Mouse (Mus musculus) spleen, adult 2 months (tissue): ENCODE data around the gene R3hdml. TPM values are rescaled to one million over a fixed set of nuclear protein-coding genes. Genes with fewer than 3 reads are reported as not detected.

Experiments used
- DNase-seq, 2 experiments: peaks; one replicate each; pipeline versions ENCODE4 v3.0.0 to v3.0.0-alpha.2; 2012 to 2021; ENCODE audit warnings: low spot score in 2 of 2, low read depth in 1 of 2
- H3K27ac ChIP-seq: fragments of 200-500 bp; 2 replicates; pipeline ENCODE4 v1.5.1; 2012; ENCODE audit warnings: low read length, inconsistent platforms; ENCODE audit not compliant: insufficient read depth
- H3K27me3 ChIP-seq: fragments of 200-500 bp; 2 replicates; pipeline ENCODE4 v1.6.1; 2012; ENCODE audit warnings: mild to moderate bottlenecking, moderate library complexity, low read length, inconsistent platforms; ENCODE audit not compliant: control insufficient read depth, insufficient read depth
- H3K36me3 ChIP-seq: fragments of 200-500 bp; 2 replicates; pipeline ENCODE4 v1.6.1; 2012; ENCODE audit warnings: mild to moderate bottlenecking, low read length, inconsistent platforms; ENCODE audit not compliant: control insufficient read depth, insufficient read depth
- H3K4me1 ChIP-seq: fragments of 200-500 bp; 2 replicates; pipeline ENCODE4 v1.6.1; 2011; ENCODE audit warnings: inconsistent platforms; ENCODE audit not compliant: control insufficient read depth, insufficient read depth, insufficient read length
- H3K4me3 ChIP-seq: fragments of 200-500 bp; 2 replicates; pipeline ENCODE4 v1.5.1; 2011; ENCODE audit warnings: mild to moderate bottlenecking, inconsistent platforms; ENCODE audit not compliant: insufficient read depth, insufficient read length; ENCODE audit errors: extremely low read depth
- CTCF ChIP-seq: fragments of 200-500 bp; IDR thresholded peaks from 2 replicates; pipeline ENCODE4 v1.5.1; 2011; ENCODE audit warnings: mild to moderate bottlenecking, inconsistent platforms; ENCODE audit not compliant: insufficient read depth, insufficient read length, insufficient replicate concordance; ENCODE audit errors: extremely low read depth
- POLR2A ChIP-seq: fragments of 200-500 bp; IDR thresholded peaks from 2 replicates; pipeline ENCODE4 v1.6.1; 2011; ENCODE audit warnings: low read depth, low read length, inconsistent platforms
- WGBS: fragments of 180-500 bp; shearing (Covaris S2); methylation state at CpG from one replicate; pipeline ENCODE4 v1.1.7; 2018; 5-methylcytosine and 5-hydroxymethylcytosine counted together
- polyA plus RNA-seq: library from polyadenylated mRNA; depleted of rRNA; stranded (reverse); fragments of >200 nt; gene quantifications from 2 replicates; pipeline ENCODE4 v1.2.3, GENCODE M21; 2012

The R3hdml gene
- polyA plus RNA-seq, 1 experiment, result not detected

- Histone ChIP-seq H3K27ac (no peak overlapping the region), H3K4me3 (no peak overlapping the region), H3K36me3 (no peaks in the 10 kb centered on the region), H3K4me1 (no peaks in the 10 kb centered on the region), H3K27me3 (no peaks in the 10 kb centered on the region)
- TF ChIP-seq CTCF (no peak), POLR2A (no peak)
- WGBS, result 61% methylated on average over 2 of the region's 2 CpGs
- no peak for DNase-seq
Observed at GRCm38 (mm10) chr2:163527497-163527896, 35.4 kb downstream of the R3hdml start.

GRCm38 (mm10) chr2:163530418-163530817 is 38.3 kb downstream of the R3hdml start:
- no peaks in the 10 kb centered on the region for H3K27me3 ChIP-seq
- H3K4me3 ChIP-seq, result no peak overlapping the region
- no peaks in the 10 kb centered on the region for H3K36me3 ChIP-seq
- H3K4me1 ChIP-seq, result no peaks in the 10 kb centered on the region
- no peak overlapping the region for H3K27ac ChIP-seq
- DNase-seq, result no peak
- WGBS, result 64% methylated on average over 8 of the region's 8 CpGs
- TF ChIP-seq CTCF, result no peak
- no peak for TF ChIP-seq POLR2A

DNA sequence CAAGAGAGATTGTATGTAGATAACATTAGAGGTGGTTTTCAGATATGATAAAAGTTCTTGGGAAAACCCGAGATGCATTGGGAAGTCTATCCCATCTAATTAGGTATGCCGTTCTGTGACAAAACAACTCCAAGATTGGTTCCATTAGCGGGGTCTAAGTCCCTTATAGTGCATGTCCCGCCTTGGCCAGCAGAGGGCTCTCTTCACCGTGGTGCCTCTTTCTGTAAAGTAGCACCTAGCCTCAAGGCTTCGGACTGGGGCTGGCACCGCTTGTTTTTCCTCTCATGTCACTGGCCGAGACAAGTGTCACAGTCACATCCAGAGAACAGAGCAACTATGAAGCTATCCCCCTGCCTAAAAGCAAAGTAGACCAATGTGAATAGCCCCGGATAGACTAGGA is 39.8 kb downstream of the R3hdml start:
- 12% methylated on average over 9 of the region's 9 CpGs for WGBS

GRCm38 (mm10) chr2:163533226-163533625 is 41.1 kb downstream of the R3hdml start:
- DNase-seq, result no peak

More for the DNA sequence above, 39.8 kb downstream of the R3hdml start:
- Histone ChIP-seq H3K4me1 (no peaks in the 10 kb centered on the region), H3K27ac (no peak overlapping the region), H3K36me3 (no peaks in the 10 kb centered on the region), H3K27me3 (no peaks in the 10 kb centered on the region), H3K4me3 (no peak overlapping the region)
- peak; percentile 15 to 73 for DNase-seq
- TF ChIP-seq CTCF, result peak; percentile 73; the same call in 1 of the 2 replicates
- TF ChIP-seq POLR2A, result no peak

GRCm38 (mm10) chr2:163534958-163535524 is 42.9 kb downstream of the R3hdml start:
- Histone ChIP-seq H3K36me3 (no peaks in the 10 kb centered on the region), H3K27ac (no peak overlapping the region), H3K27me3 (no peaks in the 10 kb centered on the region), H3K4me1 (no peaks in the 10 kb centered on the region), H3K4me3 (no peak overlapping the region)
- WGBS, result 12% methylated on average over 22 of the region's 22 CpGs
- DNase-seq, result peak; percentile 50 to 81
- TF ChIP-seq CTCF (peak; percentile 86; the same call in 1 of the 2 replicates), POLR2A (no peak)

More at GRCm38 (mm10) chr2:163533226-163533625, 41.1 kb downstream of the R3hdml start:
- Histone ChIP-seq H3K36me3 (no peaks in the 10 kb centered on the region), H3K4me1 (no peaks in the 10 kb centered on the region), H3K27ac (no peak overlapping the region), H3K4me3 (no peak overlapping the region), H3K27me3 (no peaks in the 10 kb centered on the region)
- WGBS, result 90% methylated on average over 9 of the region's 9 CpGs
- TF ChIP-seq POLR2A (no peak), CTCF (no peak)

- Histone ChIP-seq H3K4me3 (no peak overlapping the region), H3K4me1 (no peaks in the 10 kb centered on the region), H3K27me3 (no peaks in the 10 kb centered on the region), H3K36me3 (no peaks in the 10 kb centered on the region), H3K27ac (no peak overlapping the region)
- whole genome bisulfite sequencing, result 86% methylated on average over 5 of the region's 5 CpGs
- TF ChIP-seq CTCF, result no peak
- TF ChIP-seq POLR2A, result no peak
- DNase-seq, result no peak
Observed at GRCm38 (mm10) chr2:163537443-163537842, 45.3 kb downstream of the R3hdml start.

DNA sequence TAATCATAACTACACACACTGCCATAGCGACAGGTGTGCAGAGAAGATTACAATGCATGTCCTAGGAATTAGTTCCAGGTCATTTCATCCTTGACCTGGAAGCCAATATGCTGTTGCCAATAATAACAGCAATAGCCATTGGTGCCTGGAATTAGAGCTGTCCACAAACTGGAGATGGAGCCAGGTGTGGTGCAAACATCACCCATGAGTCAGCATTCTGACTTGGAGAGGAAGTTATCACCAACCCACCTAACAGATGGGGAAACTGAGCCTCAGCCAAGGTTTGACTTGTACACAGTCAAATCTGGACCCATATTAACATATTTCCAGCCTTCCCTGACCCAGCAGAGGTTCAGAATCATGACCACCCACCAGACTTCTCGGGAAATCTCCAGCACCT is 46.3 kb downstream of the R3hdml start:
- no peak for DNase-seq
- no peak overlapping the region for H3K4me3 ChIP-seq
- no peaks in the 10 kb centered on the region for H3K27me3 ChIP-seq
- WGBS, result 89% methylated on average over 2 of the region's 2 CpGs
- TF ChIP-seq POLR2A, result no peak
- TF ChIP-seq CTCF, result no peak
- H3K4me1 ChIP-seq, result no peaks in the 10 kb centered on the region
- no peak overlapping the region for H3K27ac ChIP-seq
- H3K36me3 ChIP-seq, result no peaks in the 10 kb centered on the region
